Mouse (Mus musculus): Measurements from ENCODE around the gene Sdr16c6. TPM values are rescaled to one million over a fixed set of nuclear protein-coding genes. Genes with fewer than 3 reads are reported as not detected.

The Sdr16c6 gene
- not detected for polyA plus RNA-seq (2014; fragmentation: Illumina TruSeq; extraction: RNeasy Lipid Tissue Mini Kit (QIAGEN cat#74804); ENCODE audit: low read depth, low replicate concordance)

GRCm38 (mm10) chr4:4077372-4077771 lies at the start of gene Sdr16c6:
Sdr16c6 (minus strand) TSS chr4:4077522.

Other genes starting within 250 kb of the Sdr16c6 start
- gene Gm11808, start 103.9 kb downstream of the Sdr16c6 start, polyA plus RNA-seq (2014; fragmentation: Illumina TruSeq; extraction: RNeasy Lipid Tissue Mini Kit (QIAGEN cat#74804); ENCODE audit: low read depth, low replicate concordance) = 2.2 TPM

Measured in liver, adult 10 weeks (tissue).